Mouse (Mus musculus) MEL (cell line): ENCODE results near the gene Cfap77. TPM values are rescaled to one million over a fixed set of nuclear protein-coding genes. Genes with fewer than 3 reads are reported as not detected.
"Not testable (repeated sequence)": the region's sequence is repeated elsewhere in the genome, so short reads cannot be mapped to it uniquely, and the experiment has no call there.

Source experiments
- DNase-seq: peaks from one replicate; pipeline ENCODE4 v3.0.0; 2011; ENCODE audit warnings: low read depth, low spot score
- H3K27ac ChIP-seq: 2 replicates; pipeline ENCODE4 v1.5.1; 2012; ENCODE audit warnings: low read depth, mild to moderate bottlenecking, control low read depth, low read length, moderate library complexity; ENCODE audit not compliant: control insufficient read depth
- H3K27me3 ChIP-seq, 2 experiments: fragments of 150-350 bp in 1 of 2; sonication (generic) in 1 of 2; 2 replicates each; pipeline ENCODE4 v1.6.1; 2012; ENCODE audit warnings: low read length in 2 of 2, mild to moderate bottlenecking in 2 of 2, improper control_type of control experiment in 1 of 2, moderate library complexity in 1 of 2; ENCODE audit not compliant: insufficient read depth in 2 of 2, control insufficient read depth in 1 of 2
- H3K36me3 ChIP-seq, 2 experiments: 2 replicates each; pipeline ENCODE4 v1.6.1; 2012 to 2014; ENCODE audit warnings: low read length in 2 of 2, improper control_type of control experiment in 1 of 2, inconsistent platforms in 1 of 2, mild to moderate bottlenecking in 1 of 2; ENCODE audit not compliant: insufficient read depth in 2 of 2, control insufficient read depth in 1 of 2
- H3K4me1 ChIP-seq, 2 experiments: fragments of 150-350 bp in 1 of 2; sonication (generic) in 1 of 2; 2 replicates each; pipeline ENCODE4 v1.6.1; 2012; ENCODE audit warnings: low read length in 2 of 2, improper control_type of control experiment in 1 of 2, mild to moderate bottlenecking in 1 of 2; ENCODE audit not compliant: insufficient read depth in 2 of 2, control insufficient read depth in 1 of 2
- H3K4me3 ChIP-seq, 2 experiments: fragments of 150-350 bp in 1 of 2; sonication (generic) in 1 of 2; 2 replicates each; pipeline ENCODE4 v1.5.1; 2012; ENCODE audit warnings: low read depth in 2 of 2, low read length in 2 of 2, mild to moderate bottlenecking in 2 of 2, moderate library complexity in 2 of 2, control low read depth in 1 of 2, improper control_type of control experiment in 1 of 2; ENCODE audit not compliant: control insufficient read depth in 1 of 2, insufficient read depth in 1 of 2
- H3K79me2 ChIP-seq: 2 replicates; pipeline ENCODE4 v1.6.1; 2012; ENCODE audit warnings: mild to moderate bottlenecking, low read length, moderate library complexity; ENCODE audit not compliant: control insufficient read depth, poor library complexity, insufficient read depth
- H3K9ac ChIP-seq: 2 replicates; pipeline ENCODE4 v1.6.1; 2012; ENCODE audit warnings: low read depth, mild to moderate bottlenecking, control low read depth, low read length, moderate library complexity; ENCODE audit not compliant: control insufficient read depth, poor library complexity, severe bottlenecking
- H3K9me3 ChIP-seq: fragments of 150-350 bp; sonication (generic); replicated peaks from 2 replicates; pipeline ENCODE4 v1.6.1; 2012; ENCODE audit warnings: mild to moderate bottlenecking, low read length, improper control_type of control experiment, moderate library complexity; ENCODE audit not compliant: insufficient read depth
- ELF1 ChIP-seq: IDR thresholded peaks from 2 replicates; pipeline ENCODE4 v1.6.1; 2014; ENCODE audit warnings: low read depth, mild to moderate bottlenecking, inconsistent platforms, low read length, improper control_type of control experiment, moderate library complexity
- JUND ChIP-seq: IDR thresholded peaks from 2 replicates; pipeline ENCODE4 v1.6.1; 2011; ENCODE audit warnings: low read depth, mild to moderate bottlenecking, improper control_type of control experiment, low read length
- MXI1 ChIP-seq: IDR thresholded peaks from 2 replicates; pipeline ENCODE4 v1.6.1; 2011; ENCODE audit warnings: mild to moderate bottlenecking, low read depth, low read length, improper control_type of control experiment
- MYB ChIP-seq: IDR thresholded peaks from 2 replicates; pipeline ENCODE4 v1.6.1; 2011; ENCODE audit warnings: mild to moderate bottlenecking, low read depth, low read length, improper control_type of control experiment
- POLR2AphosphoS2 ChIP-seq: IDR thresholded peaks from 2 replicates; pipeline ENCODE4 v1.6.1; 2011; ENCODE audit warnings: low read length, improper control_type of control experiment
- RCOR1 ChIP-seq: IDR thresholded peaks from 2 replicates; pipeline ENCODE4 v1.6.1; 2012; ENCODE audit warnings: low read depth, mild to moderate bottlenecking, inconsistent platforms, low read length, improper control_type of control experiment
- SIN3A ChIP-seq: IDR thresholded peaks from 2 replicates; pipeline ENCODE4 v1.6.1; 2012; ENCODE audit warnings: low read length, improper control_type of control experiment, inconsistent platforms
- SMC3 ChIP-seq: IDR thresholded peaks from 2 replicates; pipeline ENCODE4 v1.6.1; 2011; ENCODE audit warnings: low read depth, low read length, improper control_type of control experiment
- TCF12 ChIP-seq: IDR thresholded peaks from 2 replicates; pipeline ENCODE4 v1.6.1; 2014; ENCODE audit warnings: low read depth, mild to moderate bottlenecking, inconsistent platforms, low read length, improper control_type of control experiment, moderate library complexity
- ZC3H11A ChIP-seq: IDR thresholded peaks from 2 replicates; pipeline ENCODE4 v1.6.1; 2012; ENCODE audit warnings: low read depth, mild to moderate bottlenecking, inconsistent platforms, low read length, improper control_type of control experiment
- ZMIZ1 ChIP-seq: IDR thresholded peaks from 2 replicates; pipeline ENCODE4 v1.6.1; 2012; ENCODE audit warnings: low read depth, mild to moderate bottlenecking, inconsistent platforms, low read length, improper control_type of control experiment, moderate library complexity
- polyA plus RNA-seq, 2 experiments: library from polyadenylated mRNA; stranded (reverse) in 1 of 2; unstranded in 1 of 2; fragments of >175 nt in 1 of 2; fragments of >200 nt in 1 of 2; gene quantifications; 2 replicates each; pipeline versions ENCODE4 v1.2.1 to v1.2.4; 2012; ENCODE audit warnings: low replicate concordance in 2 of 2, low read depth in 1 of 2; ENCODE audit not compliant: insufficient read length in 2 of 2, insufficient read depth in 1 of 2, missing spikeins in 1 of 2
- total RNA-seq: library from RNA; depleted of rRNA; stranded (reverse); fragments of 300-350 nt; gene quantifications from 2 replicates; pipeline ENCODE4 v1.2.3, GENCODE M21; 2012

Gene Cfap77
- total and polyA plus RNA-seq, 3 experiments = 1.1 to 2.4 TPM; not detected in 1

DNA sequence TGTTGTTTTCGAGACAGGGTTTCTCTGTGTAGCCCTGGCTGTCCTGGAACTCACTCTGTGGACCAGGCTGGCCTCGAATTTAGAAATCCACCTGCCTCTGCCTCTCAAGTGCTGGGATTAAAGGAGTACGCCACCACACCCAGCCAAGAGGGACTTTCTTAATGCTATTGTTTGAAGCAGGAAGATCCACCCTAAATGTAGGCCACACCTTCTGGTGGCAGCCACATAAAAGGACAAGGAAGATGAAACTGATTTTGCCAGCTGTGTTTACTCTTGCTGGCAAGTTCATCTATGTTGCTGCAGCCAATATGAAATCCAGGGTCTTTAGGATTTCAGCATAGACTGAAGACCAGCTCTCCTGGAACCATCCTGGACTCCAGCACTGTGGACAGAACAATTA, 42.6 kb upstream of the Cfap77 start:
- Histone ChIP-seq H3K27ac (no peak overlapping the region), H3K4me1 (peaks cover 0 to 8% of the 10 kb centered on the region in 2 experiments; a peak in 3 of 4 replicates), H3K27me3 (no peaks in the 10 kb centered on the region; a peak in 1 of 4 replicates), H3K79me2 (no peaks in the 10 kb centered on the region), H3K4me3 (no peak overlapping the region), H3K36me3 (no peaks in the 10 kb centered on the region), H3K9me3 (no peaks in the 10 kb centered on the region), H3K9ac (no peak overlapping the region)
- no peak for DNase-seq
- TF ChIP-seq RCOR1 (no peak), JUND (no peak), SIN3A (no peak), MXI1 (no peak)

DNA sequence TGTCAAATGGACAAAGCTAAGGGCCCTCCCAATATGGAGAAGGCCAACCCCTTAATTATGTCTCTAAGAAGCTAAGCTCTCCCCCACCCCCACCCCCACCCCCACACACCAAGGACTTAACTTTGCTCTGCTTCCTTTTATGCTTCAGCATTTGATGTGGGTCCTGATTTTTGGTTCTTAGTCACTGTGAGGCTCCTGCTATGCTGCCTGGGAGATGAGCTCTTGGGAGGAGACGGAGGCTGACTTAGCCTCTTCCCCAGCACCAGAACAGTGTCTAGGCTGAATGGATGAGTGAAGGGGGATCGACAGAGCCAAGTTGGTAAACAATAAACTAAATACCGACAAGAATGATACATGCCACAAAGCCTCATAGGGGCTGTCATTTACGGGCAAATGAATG, 41.9 kb upstream of the Cfap77 start:
- TF ChIP-seq TCF12 (no peak), SMC3 (no peak), MYB (no peak)
- TF ChIP-seq, all 39 proteins: peak for 0
- Histone ChIP-seq H3K79me2 (no peaks in the 10 kb centered on the region), H3K4me1 (peaks cover 0 to 8% of the 10 kb centered on the region in 2 experiments; a peak in 3 of 4 replicates), H3K9ac (no peak overlapping the region), H3K9me3 (no peaks in the 10 kb centered on the region), H3K4me3 (no peak overlapping the region), H3K27me3 (no peaks in the 10 kb centered on the region; a peak in 1 of 4 replicates), H3K36me3 (no peaks in the 10 kb centered on the region), H3K27ac (no peak overlapping the region)
- no peak for DNase-seq

DNA sequence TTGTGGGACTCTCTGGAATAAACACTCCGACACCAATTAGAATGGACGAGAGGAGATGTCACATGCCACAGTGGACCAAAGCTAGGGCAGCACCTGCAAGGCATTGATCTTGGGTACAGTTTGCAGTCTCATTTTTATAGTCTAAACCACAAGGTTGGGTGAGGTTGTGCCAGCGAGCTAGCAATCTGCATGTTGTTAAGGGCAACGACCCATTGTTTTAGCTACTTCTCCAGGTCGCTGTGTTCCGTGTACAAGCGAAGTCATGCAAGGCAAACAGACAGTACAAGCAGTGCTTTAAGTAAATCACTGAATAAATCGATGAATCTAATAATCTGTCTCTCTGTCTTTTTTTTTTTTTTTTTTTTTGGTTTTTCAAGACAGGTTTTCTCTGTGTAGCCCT, 40.8 kb upstream of the Cfap77 start:
- DNase-seq = no peak
- H3K9ac ChIP-seq = no peak overlapping the region
- no peaks in the 10 kb centered on the region for H3K79me2 ChIP-seq
- H3K27ac ChIP-seq = no peak overlapping the region
- no peak overlapping the region for H3K4me3 ChIP-seq
- no peaks in the 10 kb centered on the region for H3K9me3 ChIP-seq
- TF ChIP-seq POLR2AphosphoS2 (no peak), ZC3H11A (no peak), MYB (no peak), ELF1 (no peak), ZMIZ1 (no peak)
- TF ChIP-seq, all 39 proteins: peak for 0
- Histone ChIP-seq H3K4me1 (peaks cover 0 to 2% of the 10 kb centered on the region in 2 experiments; a peak in 2 of 4 replicates), H3K36me3 (no peaks in the 10 kb centered on the region), H3K27me3 (no peaks in the 10 kb centered on the region; a peak in 1 of 4 replicates)

DNA sequence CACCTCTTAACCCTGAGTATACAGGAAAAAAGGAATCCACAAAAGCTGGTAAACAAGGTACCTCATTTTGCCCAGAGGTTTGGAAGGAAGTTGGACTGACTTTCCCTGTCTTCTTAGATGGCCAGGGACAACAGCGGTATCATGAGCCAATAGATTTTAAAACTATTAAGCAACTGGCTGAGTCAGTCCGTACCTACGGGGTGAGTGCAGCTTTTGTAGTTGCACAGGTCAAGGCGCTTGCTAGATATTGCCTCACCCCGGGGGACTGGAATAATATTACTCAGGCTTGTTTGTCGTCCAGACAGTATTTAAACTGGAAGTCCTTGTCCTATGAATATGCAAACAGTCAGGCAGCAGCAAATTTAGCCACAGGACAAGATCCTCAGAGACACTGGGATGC, 34.4 kb upstream of the Cfap77 start:
- H3K79me2 ChIP-seq, H3K4me1 ChIP-seq, H3K9ac ChIP-seq, H3K36me3 ChIP-seq, H3K27me3 ChIP-seq, H3K9me3 ChIP-seq, H3K27ac ChIP-seq, DNase-seq, H3K4me3 ChIP-seq: not testable (repeated sequence)
